Mouse (Mus musculus) bone marrow macrophage, adult 2 months (primary cell): ENCODE measurements at regions not wholly inside any gene's neighbourhood (a gene's known extent, or its start where the extent isn't known, plus 50 kb on each side); places are given as distances from the start of the nearest gene placed in this dataset.

Experiments used
- H3K27ac ChIP-seq: 2 replicates; pipeline ENCODE4 v1.5.1; 2012; ENCODE audit warnings: low read depth, low read length; ENCODE audit not compliant: insufficient read depth
- H3K4me1 ChIP-seq: 2 replicates; pipeline ENCODE4 v1.6.1; 2012; ENCODE audit warnings: low read length; ENCODE audit not compliant: control insufficient read depth, insufficient read depth
- H3K4me3 ChIP-seq: 2 replicates; pipeline ENCODE4 v1.5.1; 2012; ENCODE audit warnings: mild to moderate bottlenecking, low read length, moderate library complexity; ENCODE audit not compliant: insufficient read depth
- CTCF ChIP-seq: IDR thresholded peaks from 2 replicates; pipeline ENCODE4 v1.5.1; 2012; ENCODE audit warnings: low read depth, mild to moderate bottlenecking, low read length, moderate library complexity
- POLR2A ChIP-seq: IDR thresholded peaks from 2 replicates; pipeline ENCODE4 v1.6.1; 2012; ENCODE audit warnings: mild to moderate bottlenecking, low read depth, low read length, borderline replicate concordance

- TF ChIP-seq CTCF (no peak), POLR2A (no peak)
- H3K4me1 ChIP-seq, result no peaks in the 10 kb centered on the region
- no peak overlapping the region for H3K27ac ChIP-seq
- no peak overlapping the region for H3K4me3 ChIP-seq
Measured at GRCm38 (mm10) chr8:102845362-102845761, 59.9 kb upstream of the Cdh11 start.

GRCm38 (mm10) chr8:102860021-102860420 lies 74.6 kb upstream of the Cdh11 start:
- H3K27ac ChIP-seq, result no peak overlapping the region
- H3K4me1 ChIP-seq, result no peaks in the 10 kb centered on the region
- TF ChIP-seq POLR2A (no peak), CTCF (no peak)
- H3K4me3 ChIP-seq, result no peak overlapping the region

- no peak overlapping the region for H3K27ac ChIP-seq
- TF ChIP-seq POLR2A, result no peak
- no peak for TF ChIP-seq CTCF
- H3K4me3 ChIP-seq, result no peak overlapping the region
- H3K4me1 ChIP-seq, result no peaks in the 10 kb centered on the region
Measured at GRCm38 (mm10) chr8:102899525-102899924, 114.1 kb upstream of the Cdh11 start.

GRCm38 (mm10) chr8:102900662-102901061 lies 115.2 kb upstream of the Cdh11 start:
- no peak for TF ChIP-seq POLR2A
- no peak for TF ChIP-seq CTCF
- H3K4me1 ChIP-seq, result no peaks in the 10 kb centered on the region
- no peak overlapping the region for H3K27ac ChIP-seq
- no peak overlapping the region for H3K4me3 ChIP-seq

GRCm38 (mm10) chr8:102907444-102907843 lies 122.0 kb upstream of the Cdh11 start:
- no peak for TF ChIP-seq CTCF
- TF ChIP-seq POLR2A, result no peak
- Histone ChIP-seq H3K27ac (no peak overlapping the region), H3K4me1 (no peaks in the 10 kb centered on the region), H3K4me3 (no peak overlapping the region)

- H3K4me1 ChIP-seq, result no peaks in the 10 kb centered on the region
- H3K27ac ChIP-seq, result no peak overlapping the region
- H3K4me3 ChIP-seq, result no peak overlapping the region
- TF ChIP-seq POLR2A, result no peak
Measured at GRCm38 (mm10) chr8:102931342-102931835, 145.9 kb upstream of the Cdh11 start.

GRCm38 (mm10) chr8:102938771-102939170 lies 153.3 kb upstream of the Cdh11 start:
- Histone ChIP-seq H3K4me1 (no peaks in the 10 kb centered on the region), H3K27ac (no peak overlapping the region), H3K4me3 (no peak overlapping the region)
- TF ChIP-seq POLR2A, result no peak
- TF ChIP-seq CTCF, result no peak

- TF ChIP-seq POLR2A, result no peak
- no peak for TF ChIP-seq CTCF
- no peaks in the 10 kb centered on the region for H3K4me1 ChIP-seq
- H3K4me3 ChIP-seq, result no peak overlapping the region
- no peak overlapping the region for H3K27ac ChIP-seq
Measured at GRCm38 (mm10) chr8:102945546-102945945, 160.1 kb upstream of the Cdh11 start.

- no peaks in the 10 kb centered on the region for H3K4me1 ChIP-seq
- TF ChIP-seq CTCF (no peak), POLR2A (no peak)
- H3K4me3 ChIP-seq, result no peak overlapping the region
- no peak overlapping the region for H3K27ac ChIP-seq
Measured at GRCm38 (mm10) chr8:102978161-102978581, 192.7 kb upstream of the Cdh11 start.

GRCm38 (mm10) chr8:102983220-102983909 lies 197.9 kb upstream of the Cdh11 start:
- no peaks in the 10 kb centered on the region for H3K4me1 ChIP-seq
- H3K27ac ChIP-seq, result no peak overlapping the region
- TF ChIP-seq POLR2A (no peak), CTCF (no peak)
- H3K4me3 ChIP-seq, result no peak overlapping the region

GRCm38 (mm10) chr8:102983910-102984225 lies 198.4 kb upstream of the Cdh11 start:
- H3K4me1 ChIP-seq, result no peaks in the 10 kb centered on the region
- TF ChIP-seq POLR2A, result no peak
- TF ChIP-seq CTCF, result no peak
- H3K4me3 ChIP-seq, result no peak overlapping the region
- H3K27ac ChIP-seq, result no peak overlapping the region
